Mouse (Mus musculus): ENCODE data around the gene Slc25a10.

GRCm38 (mm10) chr11:120506899-120507298, 15.3 kb downstream of the Slc25a10 start:
- TF ChIP-seq POLR2A (IDR thresholded peaks at IDR 0.05; ENCODE audit: low read depth, low read length) (no peak), CTCF (IDR thresholded peaks at IDR 0.05; ENCODE audit: borderline replicate concordance, insufficient read depth, low read length) (no peak)
